Mouse (Mus musculus) layer of hippocampus, adult 8-10 months (tissue): ENCODE data around the gene 4931409K22Rik. TPM values are rescaled to one million over a fixed set of nuclear protein-coding genes. Genes with fewer than 3 reads are reported as not detected.

ENCODE experiments used
- DNase-seq, 2 experiments: peaks; one replicate each; pipeline ENCODE4 v3.0.0; 2022; ENCODE audit warnings: low spot score in 2 of 2
- total RNA-seq, 4 experiments: library from RNA; stranded (reverse); gene quantifications; 2 replicates each; pipeline ENCODE4 v1.2.4; 2022

The 4931409K22Rik gene
- under 1 TPM in 1 of 4 experiments, not detected in 3; 0.36 TPM for total RNA-seq

DNA sequence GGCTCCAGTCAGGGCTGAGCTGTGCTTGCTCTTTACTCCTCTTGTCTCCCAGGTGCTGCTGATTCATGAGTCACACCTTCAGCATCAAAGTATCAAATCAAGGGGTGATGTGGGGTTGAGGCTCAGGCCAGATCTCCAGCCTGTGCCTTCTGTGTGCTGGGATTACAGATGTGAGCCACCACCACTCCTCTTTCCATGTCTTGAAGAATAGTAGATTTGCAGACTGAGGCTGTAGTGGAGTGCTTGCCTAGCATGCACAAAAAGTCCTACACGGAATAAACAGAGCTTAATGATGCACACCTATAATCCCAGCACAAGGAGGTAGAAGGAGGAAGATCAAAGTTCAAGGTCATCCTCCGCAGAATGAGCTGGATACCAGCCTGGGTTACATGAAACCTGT, at the start of gene 4931409K22Rik:
TSS of gene 4931409K22Rik (minus strand) at position 101 of the 400 bp plus-strand sequence.
- DNase-seq = no peak

DNA sequence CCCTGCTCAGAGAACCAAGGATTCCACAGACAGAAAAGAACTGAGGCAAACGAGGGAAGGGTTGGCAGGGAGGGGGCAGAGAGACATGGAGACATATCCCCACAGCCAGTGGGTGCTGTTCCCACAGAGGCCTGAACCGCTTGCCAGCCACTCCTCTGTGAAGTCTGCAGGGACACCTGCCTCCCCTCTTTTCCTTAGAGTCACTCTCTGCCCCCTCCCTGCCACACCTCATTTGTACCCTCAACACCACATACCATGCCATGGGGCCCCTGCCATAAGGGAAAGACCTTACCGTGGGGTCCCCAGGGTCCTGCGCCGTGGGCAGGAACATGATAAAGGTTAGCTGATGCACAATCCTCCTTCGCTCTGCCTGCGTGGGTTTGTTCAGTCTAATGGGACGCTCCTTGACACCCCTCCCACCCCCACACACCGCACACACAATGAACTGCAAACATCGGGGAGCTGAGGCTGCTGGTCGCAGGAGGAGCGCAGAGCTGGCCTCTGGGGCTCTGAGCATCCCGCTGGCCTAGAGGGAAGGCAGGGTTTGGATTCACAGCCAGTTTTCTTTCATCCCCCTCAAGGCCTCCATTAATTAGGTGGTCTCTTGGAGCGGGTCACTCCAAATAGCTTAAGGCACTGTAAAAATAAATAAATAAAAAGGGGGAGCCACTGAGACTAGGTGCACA, 49.5 kb upstream of the 4931409K22Rik start:
- DNase-seq = no peak

DNA sequence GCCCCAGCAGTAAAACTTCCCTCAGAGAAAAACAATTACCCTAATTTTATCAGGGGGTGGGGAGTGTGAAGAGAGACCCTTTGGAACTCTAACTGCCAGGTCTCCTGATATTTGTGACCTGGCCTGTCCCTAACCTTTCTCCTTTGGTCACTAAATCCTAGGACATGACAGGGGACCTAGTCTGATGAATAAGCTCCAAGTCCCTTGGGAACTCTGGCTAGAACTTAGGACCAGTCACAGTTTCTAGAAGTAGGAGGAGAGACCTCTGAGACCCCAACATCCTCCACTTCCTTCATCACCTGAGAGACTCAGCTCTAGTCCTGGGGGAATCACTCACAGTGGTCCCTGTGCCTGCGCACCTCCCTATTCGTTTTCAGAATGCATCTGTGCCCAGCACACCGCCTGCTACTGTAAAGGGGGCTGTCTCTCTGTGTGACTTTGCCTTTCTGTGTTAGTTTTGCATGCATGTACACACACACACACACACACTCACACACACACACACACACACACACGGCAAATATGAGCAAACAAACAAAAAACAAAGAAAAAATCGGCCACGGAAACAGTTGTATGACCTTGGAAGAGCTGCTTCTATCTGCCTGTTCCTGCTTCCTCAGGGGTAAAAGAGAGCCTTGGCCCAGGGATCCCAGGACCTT, 48.8 kb upstream of the 4931409K22Rik start:
- no peak for DNase-seq

DNA sequence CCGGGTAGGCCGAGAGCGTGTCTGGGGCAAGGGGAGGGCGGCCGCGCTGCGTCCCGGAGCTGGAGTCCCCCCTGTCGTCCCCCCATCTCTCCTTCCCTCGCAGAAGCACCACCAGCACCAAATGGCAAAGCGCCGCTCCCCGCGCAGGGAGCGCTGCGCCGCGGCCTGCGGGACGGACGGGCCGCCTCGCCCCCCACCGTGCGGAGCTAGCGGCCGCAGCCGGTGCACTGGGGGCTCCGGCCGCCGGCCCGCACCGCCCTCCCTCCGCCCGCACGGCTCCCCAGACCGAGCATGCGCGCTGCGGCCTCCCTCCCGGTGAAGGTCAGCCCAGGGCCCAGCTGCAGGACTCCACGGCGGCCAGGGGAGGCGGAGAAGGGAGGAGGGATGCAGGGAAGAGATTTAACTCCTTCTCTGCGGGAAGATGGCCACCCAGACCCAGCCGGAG, 48.1 kb upstream of the 4931409K22Rik start:
- peak; percentile 57 to 71 for DNase-seq

DNA sequence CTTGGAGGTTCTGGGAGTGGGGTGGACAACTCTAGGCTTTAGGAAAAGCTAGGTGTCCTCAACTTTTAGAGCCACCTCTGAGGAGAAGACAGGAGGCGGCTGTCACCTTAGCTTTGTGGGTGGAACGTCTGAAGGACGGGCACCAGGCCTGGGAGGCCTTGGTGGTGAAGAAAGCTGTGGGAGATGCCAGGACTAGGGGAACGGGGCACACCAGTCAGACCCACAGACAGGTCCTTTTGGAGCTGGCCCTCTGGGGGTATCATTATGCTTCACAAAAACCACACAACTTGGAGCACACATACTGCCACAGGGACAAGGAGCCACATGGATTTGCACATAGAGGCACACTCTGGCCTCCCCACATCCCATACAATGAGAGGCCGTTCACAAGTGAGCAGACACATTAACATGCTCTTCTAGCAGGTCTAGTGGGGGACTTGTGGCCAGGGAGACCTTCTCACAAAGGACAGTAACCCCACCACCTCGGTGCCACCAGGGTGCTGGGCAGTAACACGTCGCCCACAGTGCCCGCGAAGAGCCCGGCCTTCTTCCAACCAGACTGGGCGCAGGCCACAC, 47.6 kb upstream of the 4931409K22Rik start:
- no peak for DNase-seq

- DNase-seq = no peak
Observed at GRCm38 (mm10) chr5:24603431-24604010, 46.9 kb upstream of the 4931409K22Rik start.

GRCm38 (mm10) chr5:24602751-24603343, 46.2 kb upstream of the 4931409K22Rik start:
- DNase-seq = peak in 1 of 2 experiments; percentile 51

DNA sequence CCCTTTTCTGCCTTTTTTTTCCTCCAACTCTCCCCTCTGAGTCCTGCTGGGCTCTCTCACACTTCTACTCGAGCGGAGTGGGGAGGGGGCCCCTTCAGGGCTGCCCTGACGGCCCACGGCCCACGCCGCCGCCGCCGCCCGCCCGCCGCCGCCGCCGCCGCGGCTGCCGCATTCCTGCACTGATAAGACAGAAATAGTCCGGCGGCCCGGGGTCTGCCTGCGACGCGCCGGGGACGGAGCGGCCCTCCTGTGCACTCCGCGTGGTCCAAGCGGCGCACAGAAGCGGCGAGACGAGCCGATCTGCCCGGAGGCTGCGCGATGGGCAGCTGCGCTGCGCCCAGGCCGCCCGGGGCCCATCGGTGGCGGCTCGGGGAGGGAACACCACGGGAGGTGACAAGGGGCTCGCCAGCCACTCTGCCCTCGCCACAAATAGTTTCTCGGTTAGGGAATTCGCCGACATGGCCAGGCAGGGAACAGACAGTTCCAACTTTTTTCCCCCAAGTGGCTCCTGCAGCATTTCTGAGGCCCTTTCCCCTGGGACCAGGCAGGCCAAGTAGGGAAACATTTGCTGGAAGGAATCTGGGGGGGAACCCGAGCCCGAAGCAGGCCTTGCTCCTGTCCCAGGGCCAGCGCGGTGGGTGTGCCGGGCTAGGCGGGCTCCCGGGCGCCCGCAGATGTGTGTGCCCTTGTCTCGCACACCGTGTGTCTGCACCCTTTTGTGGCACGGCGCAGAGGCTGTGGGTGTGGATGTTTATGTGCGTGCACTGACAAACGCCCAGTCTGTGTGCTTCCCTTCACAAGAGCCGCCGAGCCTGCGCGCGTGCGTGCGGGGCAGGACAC, 45.5 kb upstream of the 4931409K22Rik start:
- no peak for DNase-seq

GRCm38 (mm10) chr5:24601071-24601835, 44.6 kb upstream of the 4931409K22Rik start:
- DNase-seq = no peak

GRCm38 (mm10) chr5:24600236-24600635, 43.6 kb upstream of the 4931409K22Rik start:
- DNase-seq = no peak

DNA sequence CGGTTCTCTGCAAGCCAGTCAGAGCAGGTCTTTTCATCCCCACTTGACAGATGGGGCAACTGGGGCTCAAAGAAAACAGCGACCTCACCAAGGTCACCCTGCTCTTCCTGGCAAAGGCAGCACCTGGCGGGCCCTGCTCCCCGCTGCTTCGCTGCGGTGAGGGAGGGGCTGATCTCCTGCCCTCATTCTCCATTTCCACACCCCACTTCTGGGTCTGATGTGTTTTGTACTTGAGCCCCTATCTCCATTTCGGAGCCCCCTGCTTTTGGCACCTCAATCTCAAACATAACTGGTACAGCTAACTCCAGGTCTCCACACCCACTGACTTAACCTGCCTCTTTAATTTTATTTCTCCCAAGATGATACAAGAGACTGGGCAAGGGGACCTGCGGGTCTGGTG, 42.5 kb upstream of the 4931409K22Rik start:
- DNase-seq = no peak

DNA sequence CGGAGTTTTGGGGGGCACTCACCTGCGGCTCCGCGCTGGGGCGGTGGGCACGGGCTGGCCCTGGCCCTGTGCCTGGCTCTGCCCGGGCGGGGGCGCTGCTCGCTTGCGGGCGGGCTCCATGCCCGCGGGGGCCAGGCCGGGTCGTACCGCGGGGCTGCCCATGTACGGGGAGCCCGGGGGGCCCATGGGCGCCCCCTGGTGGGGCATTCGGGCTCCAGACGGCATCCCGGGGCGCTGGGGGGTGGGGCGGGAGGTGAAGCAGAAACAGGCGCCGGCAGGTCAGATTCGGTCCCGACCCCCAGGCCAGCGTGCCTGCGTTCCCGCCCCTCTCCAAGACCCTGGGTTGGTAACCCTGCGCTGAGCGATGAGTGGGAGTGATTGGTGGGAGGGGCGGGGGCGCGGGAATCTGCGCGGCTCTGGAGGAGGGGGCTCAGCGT, 42.0 kb upstream of the 4931409K22Rik start:
- peak in 1 of 2 experiments; percentile 32 for DNase-seq

DNA sequence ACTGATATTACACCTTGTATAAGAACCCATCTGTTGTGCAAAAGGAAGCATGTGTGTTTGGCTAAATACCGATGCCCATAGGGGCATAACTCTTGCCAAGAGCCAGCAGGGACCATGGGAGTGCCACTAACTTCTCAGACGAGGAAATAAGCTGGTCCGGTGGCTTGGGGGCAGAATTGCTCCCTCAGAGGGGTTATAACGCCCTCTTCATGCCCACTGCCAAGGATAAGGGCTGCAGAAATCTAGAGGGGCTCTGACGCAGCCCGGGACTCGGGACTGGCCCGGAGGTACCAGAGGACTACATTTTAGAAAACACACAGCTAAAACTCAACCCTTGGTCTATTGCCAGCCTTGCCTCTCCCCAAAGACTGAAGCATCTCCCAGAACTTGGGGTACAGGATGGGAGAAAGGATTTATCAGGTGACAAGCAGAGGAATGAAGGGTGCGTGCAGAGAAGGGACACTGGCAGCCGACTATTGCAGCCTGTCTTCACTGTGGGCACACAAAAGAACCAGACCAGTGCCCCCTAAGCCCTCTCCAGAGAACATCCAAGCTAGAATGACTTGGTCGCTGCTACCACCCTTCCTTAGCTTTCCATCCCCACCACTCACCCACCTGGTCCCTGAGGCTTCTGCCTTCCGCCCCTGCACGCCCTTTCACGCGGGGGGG, 41.4 kb upstream of the 4931409K22Rik start:
- no peak for DNase-seq

DNA sequence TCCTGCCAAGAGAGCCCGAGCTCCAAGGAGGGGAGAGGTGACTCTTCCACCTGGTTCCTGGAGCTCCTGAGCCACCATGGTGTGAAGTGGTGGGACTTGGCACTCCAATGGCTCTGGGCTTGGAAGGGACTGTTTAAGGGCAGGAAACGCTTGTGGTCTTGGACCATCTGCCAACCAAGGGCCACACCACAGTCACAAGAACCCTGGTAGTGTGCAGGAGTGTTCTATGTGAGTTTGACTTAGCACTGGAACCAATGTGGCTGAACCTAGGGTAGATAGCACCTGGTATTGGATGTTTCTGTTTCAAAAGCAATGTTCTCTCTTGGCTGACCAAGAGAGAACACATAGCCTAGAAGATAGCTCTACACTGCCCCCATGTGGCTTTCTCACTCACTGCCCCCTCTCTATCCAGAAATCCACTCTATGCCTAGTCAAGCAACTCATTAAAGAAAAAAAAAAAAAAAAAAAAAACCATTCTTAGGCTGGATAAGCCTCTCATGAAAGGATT, 40.7 kb upstream of the 4931409K22Rik start:
- DNase-seq = peak; percentile 73 to 86

DNA sequence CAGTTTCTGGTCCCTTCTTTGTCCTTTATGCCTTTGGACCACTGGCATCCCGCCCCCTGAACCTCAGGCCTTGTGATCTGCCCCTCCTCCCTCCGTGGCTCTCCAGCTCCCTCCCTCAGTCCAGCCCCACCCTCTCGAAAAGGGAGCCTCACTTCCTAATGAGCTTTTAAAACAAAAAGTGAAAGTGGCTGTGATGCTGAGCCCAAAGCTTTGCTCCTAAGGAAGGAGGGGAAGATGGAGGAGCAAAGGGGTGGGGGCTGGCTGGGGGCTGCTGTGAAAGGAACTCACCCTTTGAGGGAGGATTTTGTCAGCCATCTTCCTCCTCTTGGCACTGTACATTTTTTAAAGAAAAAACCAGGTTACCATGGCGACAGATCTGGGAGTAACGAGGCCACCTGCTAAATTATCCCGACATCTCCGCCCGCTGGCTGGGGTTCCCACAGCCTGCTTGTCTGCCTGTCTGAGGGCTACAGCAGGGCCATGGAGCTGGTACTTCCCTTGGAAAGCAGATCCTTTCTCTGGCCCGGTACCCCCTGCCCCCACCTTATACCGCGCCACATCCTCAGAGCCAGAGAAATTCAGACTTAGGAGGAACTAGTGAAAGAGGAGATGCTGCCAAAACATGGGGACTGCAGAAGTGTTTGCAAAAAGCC, 40.0 kb upstream of the 4931409K22Rik start:
- peak; percentile 76 to 80 for DNase-seq

GRCm38 (mm10) chr5:24595786-24596380, 39.3 kb upstream of the 4931409K22Rik start:
- DNase-seq = no peak

DNA sequence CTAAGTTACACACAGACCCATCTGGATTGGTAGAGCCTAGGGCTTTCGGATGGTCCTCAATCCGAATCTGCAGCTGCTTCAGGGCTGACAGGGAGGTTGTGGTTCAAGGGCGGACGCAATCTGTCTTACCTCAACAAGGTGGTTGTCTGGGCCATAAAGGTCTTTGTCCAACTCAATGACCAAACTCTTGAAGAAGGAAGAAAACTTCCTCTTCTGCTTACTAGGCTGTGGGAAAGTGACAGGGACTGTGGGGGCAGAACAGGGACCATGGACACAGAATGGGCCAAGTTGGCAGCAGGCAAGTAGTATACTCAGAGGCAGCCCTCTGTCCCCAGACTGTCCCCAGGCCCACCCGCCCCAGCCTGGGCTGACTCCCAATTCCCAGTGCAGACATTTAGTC, 38.7 kb upstream of the 4931409K22Rik start:
- DNase-seq = no peak

GRCm38 (mm10) chr5:24594346-24594745, 37.7 kb upstream of the 4931409K22Rik start:
- no peak for DNase-seq
